Mouse (Mus musculus) CH12.LX (cell line): Measurements from ENCODE around the gene Pld1. TPM values are rescaled to one million over a fixed set of nuclear protein-coding genes. Genes with fewer than 3 reads are reported as not detected.

Experiments used
- DNase-seq: peaks from one replicate; pipeline ENCODE4 v3.0.0-alpha.2; 2013; ENCODE audit errors: extremely low read depth
- H3K27ac ChIP-seq: 2 replicates; pipeline ENCODE4 v1.5.1; 2012; ENCODE audit warnings: low read depth, mild to moderate bottlenecking, control low read depth, moderate library complexity; ENCODE audit not compliant: insufficient read depth
- H3K27me3 ChIP-seq: replicated peaks from 2 replicates; pipeline ENCODE3; 2012; ENCODE audit warnings: inconsistent platforms
- H3K36me3 ChIP-seq, 2 experiments: replicated peaks in 1 of 2; 2 replicates each; pipeline versions ENCODE3 to v1.6.1; 2012; ENCODE audit warnings: inconsistent platforms in 1 of 2, low read length in 1 of 2, mild to moderate bottlenecking in 1 of 2, mixed read lengths in 1 of 2, moderate library complexity in 1 of 2; ENCODE audit not compliant: control insufficient read depth in 1 of 2, insufficient read depth in 1 of 2
- H3K4me1 ChIP-seq, 2 experiments: 2 replicates each; pipeline ENCODE4 v1.6.1; 2012; ENCODE audit warnings: inconsistent platforms in 1 of 2, moderate library complexity in 1 of 2; ENCODE audit not compliant: insufficient read depth in 2 of 2, control insufficient read depth in 1 of 2
- H3K4me2 ChIP-seq: 2 replicates; pipeline ENCODE4 v1.6.1; 2012; ENCODE audit warnings: low read depth, mild to moderate bottlenecking, control low read depth; ENCODE audit not compliant: poor library complexity, insufficient read depth, severe bottlenecking
- H3K4me3 ChIP-seq, 3 experiments: fragments of 150-350 bp in 1 of 3; sonication (generic) in 1 of 3; replicated peaks in 1 of 3; 2 replicates each; pipeline versions ENCODE3 to v1.5.1; 2011 to 2012; ENCODE audit warnings: low read depth in 2 of 3, low read length in 2 of 3, mild to moderate bottlenecking in 2 of 3, moderate library complexity in 2 of 3, control low read depth in 1 of 3, improper control_type of control experiment in 1 of 3, inconsistent platforms in 1 of 3, mixed read lengths in 1 of 3; ENCODE audit not compliant: poor library complexity in 1 of 3
- H3K79me2 ChIP-seq: replicated peaks from 2 replicates; pipeline ENCODE4 v1.6.1; 2012; ENCODE audit warnings: mild to moderate bottlenecking, moderate library complexity; ENCODE audit not compliant: control insufficient read depth, poor library complexity, insufficient read depth, severe bottlenecking; ENCODE audit errors: extremely low read depth
- H3K9ac ChIP-seq: 2 replicates; pipeline ENCODE4 v1.6.1; 2012; ENCODE audit warnings: low read depth, mild to moderate bottlenecking, control low read depth, moderate library complexity; ENCODE audit not compliant: insufficient read depth
- H3K9me3 ChIP-seq: replicated peaks from 2 replicates; pipeline ENCODE3; 2012; ENCODE audit warnings: low read length, inconsistent platforms, mixed read lengths
- CHD2 ChIP-seq: IDR thresholded peaks from 2 replicates; pipeline ENCODE4 v1.6.1; 2011; ENCODE audit warnings: low read length, improper control_type of control experiment
- E2F4 ChIP-seq: IDR thresholded peaks from 2 replicates; pipeline ENCODE4 v1.6.1; 2011; ENCODE audit warnings: low read depth, low read length, improper control_type of control experiment; ENCODE audit not compliant: insufficient replicate concordance
- EP300 ChIP-seq: IDR thresholded peaks from 2 replicates; pipeline ENCODE4 v1.6.1; 2011; ENCODE audit warnings: low read length, improper control_type of control experiment
- JUN ChIP-seq: IDR thresholded peaks from 2 replicates; pipeline ENCODE4 v1.6.1; 2011; ENCODE audit warnings: low read depth, mild to moderate bottlenecking, low read length, improper control_type of control experiment, moderate library complexity; ENCODE audit not compliant: insufficient read depth
- JUND ChIP-seq: conservative IDR thresholded peaks from 2 replicates; pipeline ENCODE4 v1.6.1; 2011; ENCODE audit warnings: low read depth, low read length, improper control_type of control experiment
- MAFK ChIP-seq: IDR thresholded peaks from 2 replicates; pipeline ENCODE4 v1.6.1; 2011; ENCODE audit warnings: low read length, improper control_type of control experiment; ENCODE audit not compliant: insufficient replicate concordance
- MAX ChIP-seq: IDR thresholded peaks from 2 replicates; pipeline ENCODE4 v1.6.1; 2011; ENCODE audit warnings: low read length, improper control_type of control experiment
- MAZ ChIP-seq: IDR thresholded peaks from 2 replicates; pipeline ENCODE4 v1.6.1; 2012; ENCODE audit warnings: low read depth, mild to moderate bottlenecking, inconsistent platforms, low read length, improper control_type of control experiment, moderate library complexity
- MXI1 ChIP-seq: IDR thresholded peaks from 2 replicates; pipeline ENCODE4 v1.6.1; 2011; ENCODE audit warnings: mild to moderate bottlenecking, low read depth, low read length, improper control_type of control experiment
- NELFE ChIP-seq: IDR thresholded peaks from 2 replicates; pipeline ENCODE4 v1.6.1; 2011; ENCODE audit warnings: low read depth, low read length, improper control_type of control experiment
- PAX5 ChIP-seq: IDR thresholded peaks from 2 replicates; pipeline ENCODE4 v1.6.1; 2012; ENCODE audit warnings: low read length, inconsistent platforms, mixed read lengths
- POLR2A ChIP-seq: IDR thresholded peaks from 2 replicates; pipeline ENCODE4 v1.6.1; 2011; ENCODE audit warnings: low read depth, mild to moderate bottlenecking, improper control_type of control experiment, low read length
- POLR2AphosphoS2 ChIP-seq: IDR thresholded peaks from 2 replicates; pipeline ENCODE4 v1.6.1; 2011; ENCODE audit warnings: low read depth, low read length, improper control_type of control experiment
- SIN3A ChIP-seq: IDR thresholded peaks from 2 replicates; pipeline ENCODE4 v1.6.1; 2012; ENCODE audit warnings: low read length, improper control_type of control experiment, inconsistent platforms
- TBP ChIP-seq: conservative IDR thresholded peaks from 2 replicates; pipeline ENCODE4 v1.6.1; 2011; ENCODE audit warnings: low read depth, low read length, improper control_type of control experiment
- ZC3H11A ChIP-seq: IDR thresholded peaks from 2 replicates; pipeline ENCODE4 v1.6.1; 2012; ENCODE audit warnings: low read depth, mild to moderate bottlenecking, inconsistent platforms, low read length, improper control_type of control experiment
- ZNF384 ChIP-seq: IDR thresholded peaks from 2 replicates; pipeline ENCODE4 v1.6.1; 2012; ENCODE audit warnings: low read depth, low read length, improper control_type of control experiment, inconsistent platforms
- dilution Hi-C: fragments of 300-500 bp; cut with MboI; formaldehyde crosslinking; loops from 2 replicates; pipeline ENCODE4 v1.14.3; 2020; ENCODE audit warnings: low sequenced_read_pairs; ENCODE audit not compliant: extremely low pct_unique_long_range_greater_than_20kb, extremely low pct_ligation_motif_present
- in situ Hi-C: fragments of 300-500 bp; cut with MboI; formaldehyde crosslinking; loops from 3 replicates; pipeline ENCODE4 v1.14.3; 2019; ENCODE audit warnings: low sequenced_read_pairs, low pct_ligation_motif_present, low pct_unique_long_range_greater_than_20kb, mixed read lengths
- polyA plus RNA-seq: library from polyadenylated mRNA; unstranded; fragments of >175 nt; gene quantifications from 2 replicates; pipeline ENCODE4 v1.2.1, GENCODE M21; 2012; ENCODE audit warnings: low read depth; ENCODE audit not compliant: insufficient read length
- total RNA-seq, 2 experiments: library from RNA; depleted of rRNA; stranded (reverse); fragments of 300-350 nt in 1 of 2; fragments of >200 nt in 1 of 2; gene quantifications; 2 replicates each; pipeline ENCODE4 v1.2.3; 2012 to 2014

Pld1 gene
- total and polyA plus RNA-seq, 3 experiments = not detected

DNA sequence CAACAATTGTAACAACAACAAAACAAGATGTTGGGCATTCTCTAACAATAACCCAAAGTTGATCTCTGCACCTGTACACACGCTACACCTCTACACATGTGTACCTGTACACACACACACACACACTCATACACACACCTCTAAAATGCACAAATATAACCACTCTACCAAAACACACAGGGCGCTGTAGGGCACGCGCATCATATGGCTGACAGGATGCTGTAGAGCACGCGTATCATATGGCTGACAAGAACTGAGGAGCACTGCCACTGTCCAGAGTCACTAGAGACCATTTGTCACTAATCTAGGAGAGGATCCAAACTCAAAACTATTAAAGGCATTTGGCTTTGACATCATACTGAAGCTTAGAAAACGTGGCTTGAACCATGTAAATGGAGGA lies 35.4 kb downstream of the Pld1 start:
- dilution Hi-C loops = no loop called here
- no peak overlapping the region for H3K4me3 ChIP-seq
- in situ Hi-C loops = no loop called here
- TF ChIP-seq MAX (no peak), TBP (no peak), PAX5 (no peak), EP300 (no peak), POLR2AphosphoS2 (no peak), MXI1 (no peak), JUN (no peak), E2F4 (no peak), ZNF384 (no peak), POLR2A (no peak), MAZ (no peak), MAFK (no peak), NELFE (no peak), CHD2 (no peak), JUND (no peak), SIN3A (no peak)
- H3K9ac ChIP-seq = no peak overlapping the region
- H3K79me2 ChIP-seq = no peaks in the 10 kb centered on the region
- no peaks in the 10 kb centered on the region for H3K4me1 ChIP-seq
- H3K27me3 ChIP-seq = no peaks in the 10 kb centered on the region
- no peak overlapping the region for H3K4me2 ChIP-seq
- no peak for DNase-seq
- peaks cover 74% of the 10 kb centered on the region for H3K9me3 ChIP-seq
- no peaks in the 10 kb centered on the region for H3K36me3 ChIP-seq
- H3K27ac ChIP-seq = no peak overlapping the region

DNA sequence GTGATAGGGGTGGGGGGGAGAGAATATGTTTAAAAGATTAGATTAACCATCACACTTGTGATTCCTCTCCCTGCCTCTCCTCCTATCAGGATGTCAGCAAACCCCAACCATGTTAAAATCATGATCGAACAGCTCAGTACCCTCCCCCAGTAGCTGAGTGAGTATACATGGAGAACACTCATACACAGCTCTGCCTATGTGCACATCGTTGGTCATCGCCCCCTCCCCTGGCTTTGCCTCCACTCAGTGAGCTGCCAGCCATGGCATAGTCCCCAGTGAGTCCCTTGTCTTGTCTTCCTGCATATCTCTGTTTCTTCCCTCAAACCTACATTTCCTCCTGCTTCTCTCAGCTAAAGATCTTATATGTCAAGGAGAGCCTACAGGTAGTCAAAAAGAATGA lies 36.5 kb downstream of the Pld1 start:
- H3K9me3 ChIP-seq = peaks cover 77% of the 10 kb centered on the region

More for the DNA sequence above, 36.5 kb downstream of the Pld1 start:
- TF ChIP-seq ZC3H11A = no peak
- in situ Hi-C loops = no loop called here
- H3K4me1 ChIP-seq = no peaks in the 10 kb centered on the region
- dilution Hi-C loops = no loop called here
- no peak overlapping the region for H3K9ac ChIP-seq
- H3K36me3 ChIP-seq = no peaks in the 10 kb centered on the region
- H3K27me3 ChIP-seq = no peaks in the 10 kb centered on the region
- H3K27ac ChIP-seq = no peak overlapping the region
- no peaks in the 10 kb centered on the region for H3K79me2 ChIP-seq
- no peak for DNase-seq
- no peak overlapping the region for H3K4me2 ChIP-seq
- H3K4me3 ChIP-seq = no peak overlapping the region
